Mouse (Mus musculus) MN1 (cell line): ENCODE data around the gene H2-Ab1.
A peak's percentile ranks its signal among the peaks of the same experiment; 100 is the strongest.
"Not testable (repeated sequence)": the region's sequence is repeated elsewhere in the genome, so short reads cannot be mapped to it uniquely, and the experiment has no call there.

Experiments used
- DNase-seq: peaks from one replicate; pipeline ENCODE4 v3.0.0-alpha.2; 2016; ENCODE audit warnings: low spot score

Gene H2-Ab1

DNA sequence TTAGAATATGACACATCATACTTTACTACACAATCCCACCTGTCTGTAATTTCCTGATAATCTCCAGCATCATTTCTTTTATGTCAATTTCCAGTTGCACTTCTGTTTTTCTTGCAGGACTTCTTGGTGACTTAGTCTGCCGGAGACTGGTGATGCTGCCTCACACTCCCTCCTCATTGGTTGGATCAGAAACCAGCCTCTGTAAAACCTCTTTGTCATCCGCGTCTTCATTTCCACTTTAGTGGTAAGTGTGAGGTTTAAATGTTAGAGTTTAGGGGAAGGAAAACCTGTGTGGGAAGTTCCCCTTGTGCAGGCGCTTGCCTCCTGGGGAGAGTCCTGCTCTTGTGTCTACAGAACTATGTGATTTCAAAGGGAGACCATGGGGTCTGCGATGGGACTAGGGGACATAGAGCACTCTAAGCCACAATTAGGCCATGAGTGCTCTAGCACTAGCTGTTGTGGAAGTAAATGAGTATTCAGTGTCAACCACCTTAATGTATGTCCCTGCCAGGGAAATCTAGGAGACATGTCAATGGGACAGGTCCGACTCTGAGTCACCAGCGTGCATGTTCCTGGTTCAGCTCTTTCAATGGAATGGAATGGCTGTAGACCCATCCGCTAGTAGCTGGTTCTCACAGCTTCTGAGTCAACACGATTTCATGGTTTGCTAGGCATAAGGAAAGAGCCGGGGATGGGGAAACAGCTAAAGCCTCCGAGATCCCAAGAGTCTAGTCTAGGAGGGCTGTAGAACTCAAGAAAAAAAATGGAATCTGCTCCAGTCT, at the start of gene H2-Ab1:
Gene H2-Ab1 (plus strand): TSS at position 96 of the 782 bp plus-strand sequence.
- peak; percentile 44 for DNase-seq

DNA sequence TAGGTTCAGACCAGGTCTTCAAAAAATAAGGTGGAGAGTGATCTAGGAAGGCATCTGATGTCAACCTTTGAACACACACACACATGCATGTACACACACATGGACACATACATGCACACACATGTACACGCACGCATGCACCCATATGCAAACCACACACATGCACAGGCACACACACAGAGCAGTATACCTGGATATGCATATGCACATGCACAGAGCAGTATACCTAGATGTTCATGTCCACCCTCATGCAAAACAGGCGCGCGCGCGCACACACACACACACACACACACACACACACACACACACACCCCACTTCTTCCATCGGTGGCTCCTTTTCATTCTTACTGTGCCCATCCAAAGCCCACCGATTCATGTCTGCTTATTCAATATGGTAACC, 49.6 kb upstream of the H2-Ab1 start:
- no peak for DNase-seq

DNA sequence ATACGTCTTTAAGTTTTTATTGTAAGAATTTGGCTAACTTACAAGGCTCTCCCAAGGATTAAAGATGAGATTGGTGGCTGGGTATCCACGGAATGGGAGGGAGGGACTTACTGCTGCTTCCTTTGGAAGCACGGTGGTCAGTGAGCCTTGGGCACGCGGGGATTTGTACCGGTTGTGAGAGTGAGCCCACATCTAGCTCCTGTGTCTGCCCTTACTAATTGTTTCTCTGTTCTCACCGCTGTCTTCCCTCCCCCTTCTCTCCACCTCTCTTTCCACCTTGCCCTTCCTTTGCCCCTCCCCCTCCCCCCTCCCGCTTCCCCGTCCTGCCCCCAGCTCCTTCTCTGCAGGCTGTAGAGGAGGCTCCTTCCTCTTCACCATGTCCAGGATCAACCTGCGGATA, 49.1 kb upstream of the H2-Ab1 start:
- DNase-seq = no peak

DNA sequence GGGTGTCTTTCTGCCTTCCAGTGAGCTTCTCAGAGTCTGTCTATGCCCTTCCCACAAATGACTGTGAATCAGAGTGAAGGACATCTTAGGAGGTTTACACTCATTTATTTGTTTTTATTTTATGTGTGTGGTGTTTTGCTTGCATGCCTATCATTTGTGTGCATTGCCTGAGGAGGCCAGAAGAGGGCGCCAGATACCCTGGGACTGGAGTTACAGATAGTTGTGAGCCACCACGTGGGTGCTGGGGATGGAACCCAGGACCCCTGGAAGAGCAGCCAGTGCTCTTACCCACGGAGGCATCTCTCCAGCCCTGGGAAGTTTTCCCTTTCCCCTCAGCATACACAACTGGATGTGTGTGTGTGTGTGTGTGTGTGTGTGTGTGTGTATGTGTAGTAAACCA, 47.8 kb upstream of the H2-Ab1 start:
- no peak for DNase-seq

DNA sequence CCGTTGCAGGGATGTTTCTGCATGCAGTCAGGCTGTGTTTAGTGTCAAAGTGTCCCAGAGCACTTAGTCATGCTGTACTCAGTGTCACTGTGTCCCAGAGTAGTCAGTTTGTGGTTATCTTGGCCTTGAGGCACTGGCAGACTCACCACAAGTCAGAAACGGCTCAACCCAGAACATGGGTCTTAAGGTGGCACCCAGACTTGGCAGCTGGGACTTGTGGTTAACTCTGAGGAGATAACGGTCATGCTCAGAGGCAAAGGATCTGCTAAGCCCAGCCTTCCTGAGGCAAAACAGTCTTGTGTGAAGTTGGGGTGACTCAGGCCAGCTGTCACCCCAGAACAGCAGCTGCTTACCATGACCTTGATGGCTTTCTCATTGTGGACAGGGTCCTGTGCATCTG, 46.9 kb upstream of the H2-Ab1 start:
- DNase-seq = no peak

DNA sequence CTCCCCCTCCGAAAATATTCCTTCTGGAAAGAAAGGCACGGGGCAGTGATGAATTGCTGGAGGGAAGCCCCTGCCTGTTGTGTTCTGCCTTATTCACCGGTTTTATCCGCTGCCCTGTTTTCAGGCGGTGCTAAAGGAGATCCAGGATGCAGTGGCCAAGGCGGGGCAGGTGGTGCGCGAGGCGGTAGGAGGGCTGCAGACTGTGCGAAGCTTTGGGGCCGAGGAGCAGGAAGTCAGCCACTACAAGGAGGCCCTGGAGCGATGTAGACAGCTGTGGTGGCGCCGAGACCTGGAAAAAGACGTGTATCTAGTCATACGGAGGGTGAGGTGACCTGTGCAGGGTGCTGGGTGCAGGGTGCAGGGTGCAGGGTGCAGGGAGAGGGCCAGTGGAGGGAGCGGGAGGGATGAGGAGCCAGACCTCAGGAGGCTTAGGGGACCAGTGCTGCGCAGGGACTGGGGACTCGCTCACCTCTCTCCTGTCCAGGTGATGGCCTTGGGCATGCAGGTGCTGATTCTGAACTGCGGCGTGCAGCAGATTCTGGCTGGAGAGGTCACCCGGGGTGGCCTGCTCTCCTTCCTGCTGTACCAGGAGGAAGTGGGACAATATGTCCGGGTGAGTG, 45.6 kb upstream of the H2-Ab1 start:
- DNase-seq = no peak

DNA sequence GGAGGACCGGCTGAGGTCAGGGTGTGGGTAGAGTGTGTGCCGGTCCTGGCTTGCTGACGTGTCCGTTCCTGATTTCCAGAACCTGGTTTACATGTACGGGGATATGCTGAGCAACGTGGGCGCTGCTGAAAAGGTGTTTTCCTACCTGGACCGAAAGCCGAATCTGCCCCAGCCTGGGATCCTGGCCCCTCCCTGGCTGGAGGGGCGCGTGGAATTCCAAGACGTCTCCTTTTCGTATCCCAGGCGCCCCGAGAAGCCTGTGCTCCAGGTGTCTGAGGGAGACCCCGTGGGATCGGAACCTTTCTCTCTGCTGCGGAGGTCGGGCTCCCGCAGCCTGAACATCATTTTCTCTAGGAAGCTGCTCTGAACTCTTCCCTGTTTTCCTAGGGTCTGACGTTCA, 43.6 kb upstream of the H2-Ab1 start:
- no peak for DNase-seq

DNA sequence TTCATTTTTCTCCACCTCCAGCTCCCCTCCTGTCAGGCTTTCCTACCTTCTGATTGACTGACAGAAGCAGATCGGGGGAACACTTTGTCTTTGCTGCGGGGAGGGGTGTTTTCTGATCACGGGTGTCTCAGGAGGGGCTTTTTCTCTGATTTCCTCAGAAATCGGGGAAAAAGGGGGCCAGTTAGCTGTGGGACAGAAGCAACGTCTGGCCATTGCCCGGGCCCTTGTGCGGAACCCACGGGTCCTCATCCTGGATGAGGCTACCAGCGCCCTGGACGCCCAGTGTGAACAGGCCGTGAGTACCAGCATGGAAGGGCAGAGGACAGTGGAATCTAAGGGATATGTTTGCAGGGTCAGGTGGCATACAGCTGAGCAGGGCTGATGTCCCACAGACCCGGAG, 42.3 kb upstream of the H2-Ab1 start:
- no peak for DNase-seq

DNA sequence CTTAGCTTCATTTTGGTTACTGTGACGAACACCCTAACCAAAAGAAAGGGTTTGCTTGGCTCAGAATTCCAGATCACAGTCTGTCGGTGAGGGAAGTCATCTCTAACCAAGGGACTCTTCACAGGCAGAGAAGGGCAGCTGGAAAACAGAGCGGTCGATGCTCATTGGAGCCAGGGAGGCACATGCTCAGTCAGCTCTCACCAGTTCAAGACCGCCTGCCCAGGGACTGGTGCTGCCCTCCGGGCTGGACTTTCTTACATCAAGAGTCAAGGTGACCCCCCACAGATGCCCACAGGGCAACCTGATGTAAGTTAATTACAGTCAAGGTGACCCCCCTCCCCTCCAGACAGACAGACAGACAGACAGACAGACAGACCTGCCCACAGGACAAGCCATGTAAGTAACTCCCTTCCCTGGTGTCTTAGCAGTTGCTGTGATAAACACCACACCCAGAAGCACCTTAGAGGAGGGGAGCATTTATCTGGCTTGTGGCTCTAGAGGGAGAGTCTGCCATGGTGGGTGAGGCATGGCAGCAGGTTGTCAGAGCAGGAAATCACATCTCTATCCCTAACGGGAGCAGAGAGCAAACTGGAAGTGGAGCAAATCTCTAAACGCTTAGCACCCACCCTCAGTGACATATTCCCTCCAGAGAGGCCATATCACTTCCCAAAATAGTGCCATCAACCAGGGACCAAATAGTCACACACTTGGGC, 40.1 kb upstream of the H2-Ab1 start:
- no peak for DNase-seq

DNA sequence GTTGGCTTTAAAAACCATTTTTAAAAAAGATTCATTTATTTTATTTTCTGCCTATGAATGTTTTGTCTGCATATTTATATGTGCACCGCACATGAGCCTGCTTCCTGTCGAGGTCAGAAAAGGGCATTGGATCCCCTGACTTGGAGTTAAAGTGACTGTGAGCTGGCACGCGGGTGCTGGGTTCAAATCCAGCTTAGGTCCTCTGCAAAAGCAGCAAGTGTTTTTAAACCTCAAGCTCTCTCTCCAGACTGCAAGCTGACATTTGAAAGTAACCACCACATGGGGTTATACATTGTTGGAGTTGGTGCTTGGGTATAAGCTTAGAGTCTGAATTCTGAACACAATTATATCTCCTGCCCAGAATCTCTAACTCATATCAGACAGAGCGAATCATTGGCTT, 39.5 kb upstream of the H2-Ab1 start:
- no peak for DNase-seq

DNA sequence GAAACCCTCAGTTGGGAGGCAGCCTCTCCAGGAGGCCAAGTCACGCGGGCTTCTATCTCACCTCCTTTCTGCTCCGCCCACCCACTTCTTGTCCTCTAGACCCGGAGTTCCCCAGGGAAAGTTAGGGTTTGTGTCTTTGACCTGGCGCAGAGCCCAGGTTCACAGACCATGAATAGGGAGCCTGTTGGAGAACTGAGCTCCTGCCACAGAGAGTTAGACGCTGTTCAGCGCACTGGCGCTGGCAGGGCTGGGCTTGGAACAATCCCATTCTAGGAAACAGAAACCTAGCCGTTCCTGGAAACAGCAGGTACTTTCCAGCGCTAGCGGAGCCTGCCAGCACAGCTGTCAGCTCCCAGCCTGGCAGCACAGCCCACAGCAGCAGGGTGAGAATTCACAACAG, 38.8 kb upstream of the H2-Ab1 start:
- no peak for DNase-seq

DNA sequence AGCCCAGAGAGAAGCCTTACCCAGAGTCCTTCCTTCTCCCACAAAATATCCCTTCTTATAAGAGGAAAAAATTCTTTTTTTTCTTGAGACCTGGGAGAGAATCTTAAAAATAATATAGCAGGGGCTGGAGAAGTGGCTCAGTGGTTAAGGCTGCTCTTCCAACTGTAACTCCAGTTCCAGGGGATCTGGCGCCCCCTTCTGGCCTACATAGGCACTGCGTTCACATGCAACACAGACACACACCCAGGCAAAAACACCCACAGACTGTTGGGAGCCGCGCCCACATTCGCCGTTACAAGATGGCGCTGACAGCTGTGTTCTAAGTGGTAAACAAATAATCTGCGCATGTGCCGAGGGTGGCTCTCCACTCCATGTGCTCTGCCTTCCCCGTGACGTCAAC, 38.4 kb upstream of the H2-Ab1 start:
- not testable (repeated sequence) for DNase-seq

DNA sequence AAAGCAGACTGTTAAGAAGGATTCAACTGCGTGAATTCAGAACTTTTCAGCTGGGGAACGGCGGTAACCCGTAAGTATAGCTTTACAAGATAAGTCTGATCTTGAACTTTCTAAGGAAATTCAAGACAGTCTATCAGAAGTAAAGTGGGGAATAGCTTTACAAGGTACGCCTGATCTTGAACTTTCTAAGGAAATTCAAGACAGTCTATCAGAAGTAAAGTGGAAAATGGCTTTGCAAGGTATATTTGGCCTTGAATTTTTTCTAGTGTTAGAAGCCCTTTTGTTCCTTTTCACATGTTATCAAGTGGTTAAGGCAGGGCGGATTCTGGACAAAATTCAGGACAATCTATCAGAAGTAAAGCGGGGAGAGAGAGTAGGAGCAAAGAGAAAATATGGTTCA, 37.7 kb upstream of the H2-Ab1 start:
- DNase-seq = not testable (repeated sequence)

DNA sequence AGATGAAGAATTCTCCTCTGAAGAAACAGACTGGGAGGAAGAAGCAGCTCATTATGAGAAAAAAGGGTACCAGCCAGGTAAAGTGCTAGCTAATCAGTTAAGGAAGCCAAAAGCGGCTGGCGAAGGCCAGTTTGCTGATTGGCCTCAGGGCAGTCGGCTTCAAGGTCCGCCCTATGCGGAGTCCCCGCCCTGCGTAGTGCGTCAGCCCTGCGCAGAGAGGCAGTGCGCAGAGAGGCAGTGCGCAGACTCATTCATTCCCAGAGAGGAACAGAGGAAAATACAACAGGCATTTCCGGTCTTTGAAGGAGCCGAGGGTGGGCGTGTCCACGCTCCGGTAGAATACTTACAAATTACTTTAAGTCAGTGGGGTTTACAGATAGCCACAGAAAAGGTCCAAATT, 37.1 kb upstream of the H2-Ab1 start:
- DNase-seq = not testable (repeated sequence)

DNA sequence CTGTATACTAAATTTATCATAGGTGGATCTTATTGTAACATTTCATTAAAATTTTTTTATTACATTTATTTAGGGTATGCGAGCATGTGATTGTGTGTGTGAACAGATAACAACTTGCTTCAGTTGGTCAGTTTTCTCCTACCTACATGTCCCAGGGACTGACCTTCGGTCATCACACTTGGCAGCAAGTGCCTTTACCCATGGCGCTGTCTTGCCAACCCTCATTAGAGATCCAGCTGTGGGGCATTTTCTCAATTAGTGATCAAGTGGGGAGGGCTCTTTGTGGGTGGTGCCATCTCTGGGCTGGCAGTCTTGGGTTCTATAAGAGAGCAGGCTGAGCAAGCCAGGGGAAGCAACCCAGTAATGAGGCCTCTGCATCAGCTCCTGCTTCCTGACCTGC, 32.7 kb upstream of the H2-Ab1 start:
- DNase-seq = no peak

DNA sequence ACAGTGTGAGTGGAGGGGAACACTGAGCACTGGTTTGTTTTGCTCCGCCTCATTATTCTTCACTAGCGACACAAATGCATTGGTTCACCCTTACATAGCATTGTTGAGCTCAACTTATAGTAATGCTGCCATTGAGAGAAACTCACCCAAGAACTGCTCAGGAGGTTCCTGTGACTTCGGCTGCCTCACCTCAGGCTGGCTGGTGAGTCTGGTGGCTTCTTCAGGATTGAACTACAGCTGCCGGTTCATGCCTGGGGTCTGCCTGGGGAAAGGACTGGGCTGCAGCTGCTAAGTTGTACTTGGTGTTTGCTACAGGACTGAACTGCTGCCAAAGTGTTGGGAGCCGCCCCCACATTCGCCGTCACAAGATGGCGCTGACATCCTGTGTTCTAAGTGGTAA, 32.1 kb upstream of the H2-Ab1 start:
- no peak for DNase-seq

DNA sequence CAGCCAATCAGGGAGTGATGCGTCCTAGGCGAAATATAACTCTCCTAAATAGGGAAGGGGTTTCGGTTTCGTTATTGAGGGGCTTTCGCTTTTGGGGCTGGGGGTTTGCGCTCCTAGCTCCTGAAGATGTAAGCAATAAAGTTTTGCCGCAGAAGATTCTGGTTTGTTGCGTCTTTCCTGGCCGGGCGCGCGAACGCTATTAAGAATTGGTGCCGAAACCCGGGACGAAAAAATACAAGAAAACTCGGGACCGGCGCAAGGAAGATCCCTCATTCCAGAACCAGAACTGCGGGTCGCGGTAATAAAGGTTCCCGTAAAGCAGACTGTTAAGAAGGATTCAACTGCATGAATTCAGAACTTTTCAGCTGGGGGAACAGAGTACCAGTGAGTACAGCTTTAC, 31.6 kb upstream of the H2-Ab1 start:
- not testable (repeated sequence) for DNase-seq

DNA sequence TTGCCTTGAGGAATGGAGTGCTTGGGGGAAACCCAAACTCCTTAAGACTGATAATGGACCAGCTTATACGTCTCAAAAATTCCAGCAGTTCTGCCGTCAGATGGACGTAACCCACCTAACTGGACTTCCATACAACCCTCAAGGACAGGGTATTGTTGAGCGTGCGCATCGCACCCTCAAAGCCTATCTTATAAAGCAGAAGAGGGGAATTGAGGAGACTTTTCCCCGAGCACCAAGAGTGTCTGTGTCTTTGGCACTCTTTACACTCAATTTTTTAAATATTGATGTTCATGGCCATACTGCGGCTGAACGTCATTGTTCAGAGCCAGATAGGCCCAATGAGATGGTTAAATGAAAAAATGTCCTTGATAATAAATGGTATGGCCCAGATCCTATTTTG, 26.5 kb upstream of the H2-Ab1 start:
- not testable (repeated sequence) for DNase-seq

DNA sequence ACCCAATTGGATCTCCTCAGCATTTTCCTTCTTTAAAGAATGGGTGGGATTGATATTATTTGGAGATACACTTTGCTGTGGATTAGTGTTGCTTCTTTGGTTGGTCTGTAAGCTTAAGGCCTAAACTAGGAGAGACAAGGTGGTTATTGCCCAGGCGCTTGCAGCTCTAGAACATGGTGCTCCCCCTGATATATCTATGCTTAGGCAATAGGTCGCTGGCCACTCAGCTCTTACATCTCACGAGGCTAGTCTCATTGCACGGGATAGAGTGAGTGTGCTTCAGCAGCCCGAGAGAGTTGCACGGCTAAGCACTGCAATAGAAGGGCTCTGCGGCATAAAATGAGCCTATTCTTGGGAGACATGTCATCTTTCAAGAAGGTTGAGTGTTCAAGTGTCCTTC, 25.5 kb upstream of the H2-Ab1 start:
- DNase-seq = not testable (repeated sequence)

DNA sequence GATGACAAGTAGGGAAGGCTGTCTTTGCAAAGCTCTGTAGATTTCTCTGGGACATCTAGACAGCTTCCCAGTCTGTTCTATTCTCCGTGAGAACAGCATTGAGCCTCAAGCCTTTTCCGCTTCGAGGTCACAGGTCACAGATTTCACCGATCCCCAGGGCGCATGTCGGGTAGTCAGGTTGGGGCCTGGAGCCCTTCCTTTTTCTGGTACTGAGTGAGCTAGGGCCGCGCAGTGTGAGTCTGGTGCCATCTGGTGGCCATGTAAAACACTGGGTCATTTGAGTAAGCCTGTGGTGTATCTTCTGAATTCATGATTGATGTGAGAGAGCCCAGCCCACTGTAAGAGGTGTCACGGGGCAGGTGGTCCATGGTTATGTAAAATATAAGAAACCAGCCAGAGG, 22.6 kb upstream of the H2-Ab1 start:
- peak; percentile 78 for DNase-seq

DNA sequence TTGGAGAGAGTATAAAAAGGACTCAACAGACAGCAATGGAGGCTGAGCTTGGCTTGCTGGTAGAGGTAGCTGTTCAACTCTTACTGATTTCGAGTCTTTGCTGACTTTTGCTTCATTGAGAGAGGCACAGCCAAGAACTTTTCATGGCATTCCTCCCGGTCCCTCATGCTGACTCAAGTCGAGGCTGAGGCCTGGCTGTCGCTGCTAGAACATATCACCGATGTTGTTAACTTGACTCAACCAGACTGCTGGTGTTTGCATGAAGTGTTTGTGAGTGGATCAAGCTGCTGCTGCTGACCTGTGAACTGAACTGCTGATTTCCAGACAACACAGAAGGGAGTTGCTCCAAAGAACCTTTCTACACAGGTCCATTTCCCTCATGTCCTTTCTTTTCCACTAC, 20.8 kb upstream of the H2-Ab1 start:
- no peak for DNase-seq

DNA sequence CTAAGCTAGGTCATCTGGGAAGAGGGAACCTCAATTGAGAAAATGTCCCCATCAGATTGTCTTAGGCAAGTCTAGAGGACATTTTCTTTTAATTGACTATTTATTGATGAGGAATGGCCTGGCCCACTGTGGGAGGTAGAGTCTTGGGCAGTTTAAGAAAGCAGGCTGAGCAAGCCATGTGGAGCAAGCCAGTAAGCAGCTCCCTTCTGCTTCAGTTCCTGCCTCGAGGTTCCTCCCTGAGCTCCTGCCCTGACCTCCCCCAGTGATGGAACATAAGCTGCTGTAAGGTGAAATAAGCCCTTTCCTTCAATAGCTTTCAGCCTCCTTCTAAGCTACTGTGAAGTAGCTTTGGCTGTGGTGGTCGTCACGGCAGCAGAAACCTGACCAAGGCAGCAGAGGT, 19.7 kb upstream of the H2-Ab1 start:
- no peak for DNase-seq

DNA sequence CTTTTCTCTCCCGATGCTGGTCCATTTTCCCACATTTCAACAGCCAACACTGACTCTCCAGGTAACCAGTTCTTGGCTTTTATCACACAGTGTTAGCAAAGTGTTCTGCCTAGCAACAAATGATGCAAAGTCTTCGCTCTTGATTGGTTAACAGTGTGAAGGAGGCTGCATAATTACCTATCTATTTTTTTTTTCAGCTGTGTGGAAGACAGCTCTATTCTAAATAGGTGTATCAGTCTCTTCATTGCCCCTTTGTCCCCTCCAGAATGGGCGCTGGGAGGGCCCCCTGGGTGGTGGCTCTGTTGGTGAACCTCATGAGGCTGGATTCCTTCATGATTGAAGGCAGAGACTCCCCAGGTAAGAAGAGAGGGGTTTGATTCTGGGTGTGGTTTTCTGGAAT, 18.8 kb upstream of the H2-Ab1 start, which contains the start of gene H2-Ob:
Gene H2-Ob (plus strand): TSS at position 198 of the 400 bp plus-strand sequence.
- DNase-seq = peak; percentile 63
